Mouse (Mus musculus) embryonic facial prominence, embryonic 11.5 days (tissue): ENCODE results near the gene Hivep2. TPM values are rescaled to one million over a fixed set of nuclear protein-coding genes. Genes with fewer than 3 reads are reported as not detected.

ENCODE experiments used
- ATAC-seq: fragments of 200-750 bp; cut with Nextera tagmentation; replicated peaks from 2 replicates; pipeline ENCODE4 v1.8.0; 2017; ENCODE audit warnings: low read depth; ENCODE audit not compliant: insufficient number of reproducible peaks, low FRiP score, low TSS enrichment
- DNase-seq: peaks from one replicate; pipeline ENCODE4 v3.0.0-alpha.2; 2015; ENCODE audit warnings: low spot score
- H3K27ac ChIP-seq: fragments of 300-500 bp; sonication (generic); replicated peaks from 2 replicates; pipeline ENCODE4 v1.5.1; 2014; ENCODE audit warnings: mild to moderate bottlenecking, low read depth, low read length, control low read depth
- H3K27me3 ChIP-seq: fragments of 300-500 bp; sonication (generic); 2 replicates; pipeline ENCODE4 v1.6.1; 2014; ENCODE audit warnings: mild to moderate bottlenecking, low read length, moderate library complexity, mixed read lengths; ENCODE audit not compliant: control insufficient read depth, insufficient read depth
- H3K36me3 ChIP-seq: fragments of 300-500 bp; sonication (generic); replicated peaks from 2 replicates; pipeline ENCODE4 v1.6.1; 2014; ENCODE audit warnings: low read depth, mild to moderate bottlenecking, low read length, moderate library complexity, mixed read lengths; ENCODE audit not compliant: control insufficient read depth, insufficient read depth
- H3K4me1 ChIP-seq: fragments of 300-500 bp; sonication (generic); 2 replicates; pipeline ENCODE4 v1.6.1; 2014; ENCODE audit warnings: low read length, mixed read lengths; ENCODE audit not compliant: control insufficient read depth, insufficient read depth
- H3K4me2 ChIP-seq: fragments of 300-500 bp; sonication (generic); 2 replicates; pipeline ENCODE4 v1.6.1; 2014; ENCODE audit warnings: low read depth, mild to moderate bottlenecking, control low read depth, low read length, moderate library complexity
- H3K4me3 ChIP-seq: fragments of 300-500 bp; sonication (generic); 2 replicates; pipeline ENCODE4 v1.5.1; 2014; ENCODE audit warnings: low read depth, low read length, control low read depth
- H3K9ac ChIP-seq: fragments of 300-500 bp; sonication (generic); replicated peaks from 2 replicates; pipeline ENCODE4 v1.6.1; 2014; ENCODE audit warnings: mild to moderate bottlenecking, control low read depth, low read length
- H3K9me3 ChIP-seq: fragments of 300-500 bp; sonication (generic); replicated peaks from 2 replicates; pipeline ENCODE4 v1.6.1; 2016; ENCODE audit warnings: mild to moderate bottlenecking, low read length, inconsistent platforms, mixed read lengths; ENCODE audit not compliant: control insufficient read depth
- WGBS: fragments of 180-500 bp; shearing (Covaris S2); extraction: QIAGEN DNeasy Blood & Tissue Kit; methylation state at CpG from one replicate; pipeline ENCODE4 v1.1.7; 2014; 5-methylcytosine and 5-hydroxymethylcytosine counted together
- polyA plus RNA-seq: library from polyadenylated mRNA; unstranded; fragments of >200 nt; fragmentation: Nextera tagmentation; extraction: Ambion mirVana; gene quantifications from 2 replicates; pipeline ENCODE4 v1.2.1, GENCODE M21; 2014

Hivep2 gene
- polyA plus RNA-seq, 1 experiment from 2014 or later = 4.4 TPM

DNA sequence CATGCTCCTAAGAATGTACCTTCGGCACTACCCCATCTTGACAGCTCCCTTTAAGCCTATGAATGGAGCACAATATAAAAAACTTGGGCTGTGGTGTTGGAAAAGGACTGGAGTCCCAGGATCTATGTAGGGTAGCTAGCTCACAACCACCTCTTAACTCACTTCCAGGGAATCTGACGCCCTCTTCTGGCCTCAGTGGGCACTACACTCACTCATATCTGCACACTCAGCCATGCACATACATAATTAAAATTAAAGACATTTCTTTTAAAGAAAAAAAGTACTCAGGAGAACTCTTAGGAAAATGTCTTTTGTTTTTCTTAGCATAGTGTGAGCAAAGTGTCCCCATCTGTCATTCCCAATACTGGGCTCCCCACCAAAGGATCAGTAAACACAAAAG is 81.1 kb downstream of the Hivep2 start:
- Histone ChIP-seq H3K27ac (no peak overlapping the region), H3K27me3 (no peaks in the 10 kb centered on the region), H3K9me3 (no peaks in the 10 kb centered on the region), H3K4me2 (no peak overlapping the region), H3K4me3 (no peak overlapping the region), H3K4me1 (peaks cover 4% of the 10 kb centered on the region; the same call in 1 of the 2 replicates), H3K9ac (no peak overlapping the region), H3K36me3 (no peaks in the 10 kb centered on the region)
- WGBS = 69% methylated on average over 2 of the region's 2 CpGs
- ATAC-seq (no peak), DNase-seq (no peak)

DNA sequence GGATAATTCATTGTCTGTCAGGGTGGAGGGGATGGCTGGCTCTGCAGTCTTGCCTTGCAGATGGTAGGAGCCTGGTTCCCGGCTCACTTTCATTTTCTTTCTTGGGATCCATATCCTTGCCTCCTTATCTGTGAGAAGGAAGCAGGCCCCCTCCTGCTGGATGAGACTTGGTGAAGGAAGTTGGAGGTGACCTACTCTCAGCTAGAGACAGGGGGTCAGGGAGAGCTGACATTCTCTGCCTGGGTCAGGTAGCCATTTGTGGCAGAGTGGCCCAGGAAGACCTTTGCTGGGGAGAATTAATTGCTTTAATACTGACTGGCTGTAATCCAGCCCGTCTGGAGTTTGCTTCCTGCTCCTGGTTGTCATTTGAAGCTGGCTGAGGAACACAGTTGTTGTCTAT is 81.8 kb downstream of the Hivep2 start:
- peaks cover 4% of the 10 kb centered on the region; the same call in 1 of the 2 replicates for H3K4me1 ChIP-seq
- ATAC-seq = no peak
- WGBS = 35% methylated on average over 2 of the region's 2 CpGs
- H3K4me2 ChIP-seq = no peak overlapping the region
- no peaks in the 10 kb centered on the region for H3K9me3 ChIP-seq
- no peaks in the 10 kb centered on the region for H3K36me3 ChIP-seq
- no peaks in the 10 kb centered on the region for H3K27me3 ChIP-seq
- no peak overlapping the region for H3K4me3 ChIP-seq
- no peak overlapping the region for H3K27ac ChIP-seq
- H3K9ac ChIP-seq = no peak overlapping the region
- DNase-seq = no peak

DNA sequence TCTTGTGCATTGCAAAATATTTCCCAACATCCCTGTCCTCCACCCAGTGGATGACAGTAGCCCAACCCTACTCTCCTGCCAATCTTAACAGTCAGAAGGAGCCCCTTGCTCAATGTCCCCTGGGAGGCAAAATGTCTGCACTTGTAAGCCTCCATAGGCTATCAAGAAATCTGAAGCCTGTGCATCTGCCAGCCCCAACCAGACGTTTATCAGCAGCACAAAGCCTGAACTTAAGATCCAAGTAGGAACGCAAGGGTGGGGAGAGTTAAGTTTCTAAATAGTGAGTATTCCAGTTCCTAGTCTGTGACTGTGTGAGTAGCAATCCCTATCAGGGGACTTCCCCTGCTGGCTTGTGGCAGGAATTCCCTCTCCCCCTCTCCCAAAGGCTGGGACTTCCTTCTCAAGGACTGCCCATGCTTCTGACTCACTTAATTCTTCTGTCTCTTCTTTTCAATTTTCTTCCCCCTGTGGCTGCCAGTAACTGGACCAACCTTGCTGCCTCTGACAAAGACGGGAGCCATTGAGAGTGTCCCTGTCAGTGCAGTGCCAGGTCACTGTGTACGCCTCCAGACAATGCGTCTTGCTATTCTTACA is 82.5 kb downstream of the Hivep2 start:
- ATAC-seq (no peak), DNase-seq (no peak)
- Histone ChIP-seq H3K4me1 (peaks cover 4% of the 10 kb centered on the region; the same call in 1 of the 2 replicates), H3K9me3 (no peaks in the 10 kb centered on the region), H3K27ac (no peak overlapping the region), H3K4me2 (no peak overlapping the region), H3K4me3 (no peak overlapping the region), H3K36me3 (no peaks in the 10 kb centered on the region), H3K27me3 (no peaks in the 10 kb centered on the region), H3K9ac (no peak overlapping the region)
- WGBS = 49% methylated on average over 5 of the region's 5 CpGs

DNA sequence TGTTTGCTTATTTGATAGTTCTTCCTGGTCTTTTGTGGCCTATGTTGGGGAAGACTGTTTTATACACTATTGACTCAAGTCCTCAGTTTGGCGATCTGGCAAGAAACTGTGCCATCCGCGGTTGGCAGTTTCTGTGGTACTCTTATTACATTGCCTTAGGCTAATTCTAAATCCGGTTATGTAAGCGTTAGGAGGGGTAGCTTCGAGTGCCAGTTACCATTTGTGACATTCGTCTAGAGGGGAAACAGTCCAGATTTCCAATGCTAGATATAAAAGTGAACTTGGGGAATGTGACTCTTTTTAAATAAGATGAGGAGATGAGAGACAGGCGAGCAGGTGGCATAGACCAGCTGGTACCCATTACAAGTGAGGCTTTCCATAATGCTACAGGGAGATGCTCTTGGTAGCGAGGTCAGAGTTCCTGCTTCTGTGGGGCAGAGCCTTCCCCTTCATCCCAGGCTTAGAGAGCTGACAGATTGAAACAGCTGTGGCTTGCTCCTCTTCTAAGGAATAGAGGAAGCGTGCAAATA is 83.1 kb downstream of the Hivep2 start:
- Histone ChIP-seq H3K4me1 (peaks cover 4% of the 10 kb centered on the region; the same call in 1 of the 2 replicates), H3K4me3 (no peak overlapping the region), H3K9ac (no peak overlapping the region), H3K4me2 (no peak overlapping the region), H3K27ac (no peak overlapping the region), H3K27me3 (no peaks in the 10 kb centered on the region), H3K9me3 (no peaks in the 10 kb centered on the region), H3K36me3 (no peaks in the 10 kb centered on the region)
- ATAC-seq (no peak), DNase-seq (peak; percentile 27)
- 43% methylated on average over 10 of the region's 10 CpGs for WGBS

DNA sequence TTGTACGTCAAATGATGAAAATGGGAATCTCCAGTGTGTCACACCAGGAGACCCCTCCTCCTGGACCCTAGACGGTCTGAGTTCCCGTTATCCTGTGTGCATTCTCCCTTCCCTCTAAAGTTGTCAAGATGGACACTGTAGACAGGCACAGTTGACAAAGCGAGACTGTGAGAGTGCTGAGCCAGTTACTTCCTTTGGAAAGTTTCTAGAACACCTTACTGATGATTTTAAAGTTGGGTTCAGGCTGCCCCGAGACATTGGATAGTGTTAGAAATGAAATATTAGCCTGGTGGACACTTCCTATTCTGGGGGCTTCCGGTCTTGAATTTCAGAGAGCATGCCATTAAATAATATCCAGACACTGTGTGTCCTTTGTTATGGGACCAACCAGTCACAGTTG is 83.8 kb downstream of the Hivep2 start:
- Histone ChIP-seq H3K9me3 (no peaks in the 10 kb centered on the region), H3K36me3 (no peaks in the 10 kb centered on the region), H3K4me2 (no peak overlapping the region), H3K4me3 (no peak overlapping the region), H3K4me1 (peaks cover 4% of the 10 kb centered on the region; the same call in 1 of the 2 replicates), H3K9ac (no peak overlapping the region), H3K27ac (no peak overlapping the region), H3K27me3 (no peaks in the 10 kb centered on the region)
- 78% methylated on average over 6 of the region's 6 CpGs for WGBS
- DNase-seq = no peak
- ATAC-seq = no peak

DNA sequence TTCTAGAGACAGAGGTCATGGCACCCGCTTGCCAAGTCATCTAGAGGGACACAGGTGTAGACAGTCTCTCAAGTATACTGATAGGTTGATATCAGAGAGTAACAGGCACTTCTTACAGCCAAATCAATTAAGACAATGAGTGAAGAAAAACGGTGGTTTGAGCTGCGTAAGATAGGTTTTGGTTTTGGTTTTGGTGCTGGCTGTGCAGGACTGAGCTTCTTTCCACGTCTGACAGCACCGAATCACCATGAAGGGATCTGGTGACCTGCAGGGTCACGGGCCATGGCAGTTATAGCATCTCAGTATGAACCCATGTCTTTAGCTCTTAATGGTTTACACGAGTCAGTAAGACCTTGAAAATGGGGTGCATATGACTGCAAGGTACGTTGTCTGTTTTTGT is 84.7 kb downstream of the Hivep2 start:
- no peak for DNase-seq
- no peak overlapping the region for H3K4me2 ChIP-seq
- H3K4me1 ChIP-seq = peaks cover 4% of the 10 kb centered on the region; the same call in 1 of the 2 replicates
- no peak for ATAC-seq
- no peak overlapping the region for H3K27ac ChIP-seq
- no peaks in the 10 kb centered on the region for H3K36me3 ChIP-seq
- no peak overlapping the region for H3K4me3 ChIP-seq
- H3K27me3 ChIP-seq = no peaks in the 10 kb centered on the region
- no peaks in the 10 kb centered on the region for H3K9me3 ChIP-seq
- no peak overlapping the region for H3K9ac ChIP-seq
- 81% methylated on average over 8 of the region's 8 CpGs for WGBS

DNA sequence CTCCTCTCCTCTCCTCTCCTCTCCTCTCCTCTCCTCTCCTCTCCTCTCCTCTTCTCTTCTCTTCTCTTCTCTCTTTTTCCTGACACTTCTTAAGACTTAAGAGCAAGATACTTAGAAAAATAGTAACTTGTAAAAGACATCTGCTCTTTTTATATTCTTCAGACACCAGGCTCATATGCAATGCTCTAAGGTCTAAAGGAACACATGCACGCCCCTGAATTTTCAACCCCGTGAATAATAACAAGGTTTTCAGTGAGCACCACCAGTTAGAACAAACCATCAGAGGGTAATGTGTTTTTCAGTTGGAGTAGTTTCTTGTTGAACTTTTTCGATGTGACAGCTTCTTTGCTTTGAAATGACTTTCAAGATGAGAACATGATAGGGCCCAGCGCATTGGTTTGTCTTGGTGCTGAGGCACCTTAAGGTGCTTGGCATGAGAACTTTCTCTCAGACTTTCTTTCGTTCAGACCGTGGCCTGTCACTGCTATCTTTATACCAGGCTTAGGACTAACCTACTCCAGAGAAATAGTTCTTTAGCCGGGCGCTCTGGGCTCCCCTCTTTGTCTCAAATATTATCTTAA is 86.3 kb downstream of the Hivep2 start:
- no peaks in the 10 kb centered on the region for H3K36me3 ChIP-seq
- no peaks in the 10 kb centered on the region for H3K27me3 ChIP-seq
- H3K27ac ChIP-seq = no peak overlapping the region
- no peak overlapping the region for H3K4me3 ChIP-seq
- WGBS = 92% methylated on average over 8 of the region's 8 CpGs
- no peak overlapping the region for H3K4me2 ChIP-seq
- H3K9ac ChIP-seq = no peak overlapping the region
- DNase-seq (no peak), ATAC-seq (no peak)
- no peaks in the 10 kb centered on the region for H3K9me3 ChIP-seq
- peaks cover 5% of the 10 kb centered on the region; the same call in 1 of the 2 replicates for H3K4me1 ChIP-seq

DNA sequence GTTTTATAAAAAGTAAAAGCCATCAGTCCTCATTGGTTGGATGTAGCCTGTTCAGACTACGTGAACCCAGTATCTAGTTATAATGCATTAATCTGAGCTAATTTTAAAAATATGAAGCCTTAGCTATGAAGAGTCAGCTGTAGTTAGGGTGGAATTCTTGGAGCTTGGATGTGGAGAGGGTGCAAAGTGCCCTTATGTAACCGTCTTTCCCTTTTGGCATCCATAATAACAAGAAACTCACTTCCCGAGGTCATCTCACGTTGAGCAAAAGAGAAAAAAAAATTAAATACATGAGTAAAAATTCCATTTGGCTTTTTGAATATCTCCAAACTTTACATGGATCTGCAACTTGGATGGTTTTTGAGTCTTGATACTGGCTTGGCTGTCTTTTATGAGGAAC is 89.0 kb downstream of the Hivep2 start:
- Histone ChIP-seq H3K27ac (no peak overlapping the region), H3K36me3 (no peaks in the 10 kb centered on the region), H3K4me3 (no peak overlapping the region), H3K9ac (no peak overlapping the region), H3K27me3 (no peaks in the 10 kb centered on the region), H3K4me1 (0 out of 2 replicates have a peak, but pooled peaks cover 3% of the 10 kb centered on the region), H3K4me2 (no peak overlapping the region), H3K9me3 (no peaks in the 10 kb centered on the region)
- ATAC-seq (no peak), DNase-seq (no peak)
- WGBS = 84% methylated on average over 4 of the region's 4 CpGs
